Mouse (Mus musculus) liver, embryonic 14.5 days (tissue): ENCODE results near the gene Gdpd1. TPM values are rescaled to one million over a fixed set of nuclear protein-coding genes. Genes with fewer than 3 reads are reported as not detected.
A peak's percentile ranks its signal among the peaks of the same experiment; 100 is the strongest.

Experiments used
- ATAC-seq: fragments of 200-750 bp; cut with Nextera tagmentation; 2 replicates; pipeline ENCODE4 v1.8.0; 2017; ENCODE audit warnings: moderate number of reproducible peaks, mild to moderate bottlenecking, moderate library complexity; ENCODE audit not compliant: insufficient read depth
- DNase-seq, 3 experiments: peaks; one replicate each; pipeline ENCODE4 v3.0.0-alpha.2; 2012 to 2013; ENCODE audit warnings: low read depth in 3 of 3, low spot score in 3 of 3
- H3K27ac ChIP-seq: fragments of 300-500 bp; sonication (generic); 2 replicates; pipeline ENCODE4 v1.5.1; 2014; ENCODE audit warnings: moderate library complexity, mild to moderate bottlenecking, control low read depth, inconsistent platforms
- H3K27me3 ChIP-seq: fragments of 300-500 bp; sonication (generic); 2 replicates; pipeline ENCODE4 v1.6.1; 2014; ENCODE audit warnings: mild to moderate bottlenecking, low read length, moderate library complexity; ENCODE audit not compliant: control insufficient read depth, insufficient read depth
- H3K36me3 ChIP-seq: fragments of 300-500 bp; sonication (generic); replicated peaks from 2 replicates; pipeline ENCODE4 v1.6.1; 2014; ENCODE audit warnings: low read depth; ENCODE audit not compliant: control insufficient read depth, insufficient read depth
- H3K4me1 ChIP-seq, 2 experiments: fragments of 200-500 bp in 1 of 2; fragments of 300-500 bp in 1 of 2; sonication (generic) in 1 of 2; replicated peaks; 2 replicates each; pipeline ENCODE4 v1.6.1; 2012 to 2014; ENCODE audit warnings: antibody characterized with exemption in 1 of 2, inconsistent platforms in 1 of 2, low read length in 1 of 2; ENCODE audit not compliant: control insufficient read depth in 2 of 2, insufficient read depth in 2 of 2
- H3K4me2 ChIP-seq: fragments of 300-500 bp; sonication (generic); 2 replicates; pipeline ENCODE4 v1.6.1; 2014; ENCODE audit warnings: low read depth, mild to moderate bottlenecking, control low read depth, moderate library complexity
- H3K4me3 ChIP-seq, 2 experiments: fragments of 200-500 bp in 1 of 2; fragments of 300-500 bp in 1 of 2; sonication (generic) in 1 of 2; 2 replicates each; pipeline ENCODE4 v1.5.1; 2012 to 2014; ENCODE audit warnings: low read depth in 2 of 2, low read length in 2 of 2, mild to moderate bottlenecking in 2 of 2, control low read depth in 1 of 2, inconsistent platforms in 1 of 2, moderate library complexity in 1 of 2; ENCODE audit not compliant: insufficient read depth in 1 of 2
- H3K9ac ChIP-seq: fragments of 300-500 bp; sonication (generic); replicated peaks from 2 replicates; pipeline ENCODE4 v1.6.1; 2014; ENCODE audit warnings: mild to moderate bottlenecking, control low read depth, moderate library complexity
- H3K9me3 ChIP-seq: fragments of 300-500 bp; sonication (generic); 2 replicates; pipeline ENCODE4 v1.6.1; 2016; ENCODE audit warnings: low read length, mixed read lengths; ENCODE audit not compliant: control insufficient read depth
- CTCF ChIP-seq: IDR thresholded peaks from 2 replicates; pipeline ENCODE4 v1.5.1; 2016; ENCODE audit warnings: antibody characterized with exemption, low read depth, control low read depth
- EP300 ChIP-seq: IDR thresholded peaks from 2 replicates; pipeline ENCODE4 v1.6.1; 2016; ENCODE audit warnings: antibody characterized with exemption, low read depth
- WGBS: fragments of 180-500 bp; shearing (Covaris S2); extraction: QIAGEN DNeasy Blood & Tissue Kit; methylation state at CpG from one replicate; pipeline ENCODE4 v1.1.7; 2014; ENCODE audit not compliant: insufficient replicate concordance; 5-methylcytosine and 5-hydroxymethylcytosine counted together
- polyA plus RNA-seq, 2 experiments: library from polyadenylated mRNA; depleted of rRNA in 1 of 2; stranded (reverse) in 1 of 2; unstranded in 1 of 2; fragments of >200 nt; fragmentation: Nextera tagmentation in 1 of 2; extraction: Ambion mirVana in 1 of 2; gene quantifications; 2 replicates each; pipeline versions ENCODE4 v1.2.1 to v1.2.3; 2012 to 2014

Gene Gdpd1
- polyA plus RNA-seq, 2 experiments: 1.5 to 5.0 TPM

DNA sequence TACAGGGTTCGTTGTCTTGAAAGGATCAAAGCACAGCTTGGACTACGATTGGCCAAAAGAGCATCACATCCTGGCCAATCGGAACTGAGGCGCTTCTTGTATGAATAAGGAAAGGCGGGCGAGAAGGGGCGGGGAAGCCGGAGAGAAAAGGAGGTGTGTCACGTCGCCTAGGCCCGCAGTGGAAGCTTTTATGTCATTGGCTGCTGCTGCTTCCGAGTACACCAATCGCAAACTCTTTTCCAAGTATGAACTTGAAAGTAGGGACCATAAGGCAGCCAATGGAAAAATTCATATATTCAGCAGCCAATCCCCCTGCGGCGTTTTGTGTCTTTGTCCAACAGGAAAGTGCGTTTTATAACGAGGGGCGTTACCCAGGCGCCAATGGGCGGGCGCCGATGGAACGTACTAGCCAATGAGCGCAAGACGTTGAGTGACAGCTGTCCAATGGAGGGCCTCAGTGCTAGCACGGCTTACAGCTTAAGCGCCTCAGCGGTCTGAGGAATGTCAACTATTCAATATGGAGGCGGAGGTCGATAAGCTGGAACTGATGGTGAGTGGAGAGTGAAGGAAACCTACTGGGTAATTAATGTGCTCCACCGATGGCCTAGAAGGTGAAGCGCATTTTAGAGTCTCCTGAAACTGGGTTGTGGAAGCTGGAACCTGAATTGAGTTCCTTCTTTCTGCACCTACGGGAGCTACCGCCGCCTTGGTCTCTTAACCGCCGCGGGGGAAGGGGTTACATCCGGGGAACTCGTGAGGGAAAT, 35.1 kb upstream of the Gdpd1 start, which contains the start of gene Ska2:
Gene Ska2, plus strand, starts transcription at position 480 of the 764 bp plus-strand sequence.
- peak within 1 kb of the TSS; percentile 86 to 100 for H3K4me3 ChIP-seq
- peaks cover 46% of the 10 kb centered on the region for H3K36me3 ChIP-seq
- peak; percentile 100 for DNase-seq
- H3K9me3 ChIP-seq: no peaks in the 10 kb centered on the region
- peak within 1 kb of the TSS; percentile 84 for H3K4me2 ChIP-seq
- under 1% methylated on average over 40 of the region's 40 CpGs for WGBS
- ATAC-seq: peak; percentile 97
- H3K9ac ChIP-seq: peak within 1 kb of the TSS; percentile 96
- TF ChIP-seq CTCF (no peak), EP300 (peak; percentile 81)
- peaks cover 1 to 4% of the 10 kb centered on the region in 2 experiments; a peak in 3 of 4 replicates for H3K4me1 ChIP-seq
- no peaks in the 10 kb centered on the region for H3K27me3 ChIP-seq
- peak within 1 kb of the TSS; percentile 86 for H3K27ac ChIP-seq

DNA sequence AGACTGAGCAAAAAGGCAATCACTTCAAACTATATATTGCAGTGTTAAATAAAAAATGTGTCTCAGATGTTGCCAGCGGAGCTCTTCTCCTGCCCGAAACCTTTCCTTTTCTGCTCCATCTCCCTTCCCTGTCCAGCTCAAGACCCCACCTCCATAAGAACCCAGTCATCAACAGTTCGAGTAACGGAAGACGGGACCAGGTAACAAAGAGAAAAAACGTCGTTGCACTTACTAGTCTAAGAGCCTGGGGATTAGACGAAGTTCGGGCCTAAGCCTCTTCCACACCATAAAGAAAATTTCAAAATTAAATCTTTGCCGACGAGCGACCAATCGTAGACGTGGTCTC, 34.5 kb upstream of the Gdpd1 start, which contains the start of gene Prr11:
Gene Prr11, minus strand, starts transcription at position 300 of the 346 bp plus-strand sequence.
- WGBS: under 1% methylated on average over 14 of the region's 14 CpGs
- H3K9me3 ChIP-seq: no peaks in the 10 kb centered on the region

DNA sequence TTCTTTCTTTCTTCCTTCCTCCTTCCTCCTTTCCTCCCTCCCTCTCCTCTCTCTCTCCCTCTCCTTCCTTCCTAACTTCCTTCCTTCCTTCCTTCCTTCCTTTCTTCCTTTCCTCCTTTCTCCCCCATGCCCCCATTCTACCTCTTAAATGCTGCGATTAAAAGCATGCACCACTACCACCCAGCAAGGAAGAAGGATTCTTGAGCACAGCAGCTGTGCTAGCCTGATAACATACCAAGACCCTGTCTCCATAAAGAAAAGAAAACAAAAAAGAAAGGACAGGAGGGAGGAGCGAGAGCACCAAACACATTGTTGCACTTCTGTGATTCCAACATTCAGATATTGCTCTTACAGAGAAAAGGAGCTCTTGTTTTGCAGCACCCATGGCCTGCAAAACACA, 13.3 kb upstream of the Gdpd1 start:
- Histone ChIP-seq H3K27ac (peak overlapping the region; percentile 62), H3K27me3 (no peaks in the 10 kb centered on the region), H3K4me1 (peaks cover 11 to 18% of the 10 kb centered on the region in 2 experiments), H3K36me3 (peaks cover 25% of the 10 kb centered on the region), H3K4me2 (peak overlapping the region; percentile 82), H3K9ac (peak overlapping the region; percentile 90), H3K4me3 (peak overlapping the region; percentile 88 to 91), H3K9me3 (no peaks in the 10 kb centered on the region)
- TF ChIP-seq EP300 (no peak; the same call in 1 of the 2 replicates), CTCF (no peak)
- 12% methylated on average over 2 of the region's 2 CpGs for WGBS
- peak; percentile 57; the same call in 1 of the 2 replicates for ATAC-seq
- peak in 1 of 3 experiments; percentile 42 for DNase-seq

More for the DNA sequence above, 34.5 kb upstream of the Gdpd1 start, which contains the start of gene Prr11:
- peaks cover 46% of the 10 kb centered on the region for H3K36me3 ChIP-seq
- peak within 1 kb of the TSS; percentile 84 for H3K4me2 ChIP-seq
- H3K27ac ChIP-seq: peak within 1 kb of the TSS; percentile 86
- H3K9ac ChIP-seq: peak within 1 kb of the TSS; percentile 96
- ATAC-seq (no peak), DNase-seq (no peak)
- H3K4me1 ChIP-seq: peaks cover 1 to 4% of the 10 kb centered on the region in 2 experiments; a peak in 3 of 4 replicates
- H3K27me3 ChIP-seq: no peaks in the 10 kb centered on the region
- TF ChIP-seq EP300 (no peak), CTCF (no peak)
- peak within 1 kb of the TSS; percentile 86 to 100 for H3K4me3 ChIP-seq

DNA sequence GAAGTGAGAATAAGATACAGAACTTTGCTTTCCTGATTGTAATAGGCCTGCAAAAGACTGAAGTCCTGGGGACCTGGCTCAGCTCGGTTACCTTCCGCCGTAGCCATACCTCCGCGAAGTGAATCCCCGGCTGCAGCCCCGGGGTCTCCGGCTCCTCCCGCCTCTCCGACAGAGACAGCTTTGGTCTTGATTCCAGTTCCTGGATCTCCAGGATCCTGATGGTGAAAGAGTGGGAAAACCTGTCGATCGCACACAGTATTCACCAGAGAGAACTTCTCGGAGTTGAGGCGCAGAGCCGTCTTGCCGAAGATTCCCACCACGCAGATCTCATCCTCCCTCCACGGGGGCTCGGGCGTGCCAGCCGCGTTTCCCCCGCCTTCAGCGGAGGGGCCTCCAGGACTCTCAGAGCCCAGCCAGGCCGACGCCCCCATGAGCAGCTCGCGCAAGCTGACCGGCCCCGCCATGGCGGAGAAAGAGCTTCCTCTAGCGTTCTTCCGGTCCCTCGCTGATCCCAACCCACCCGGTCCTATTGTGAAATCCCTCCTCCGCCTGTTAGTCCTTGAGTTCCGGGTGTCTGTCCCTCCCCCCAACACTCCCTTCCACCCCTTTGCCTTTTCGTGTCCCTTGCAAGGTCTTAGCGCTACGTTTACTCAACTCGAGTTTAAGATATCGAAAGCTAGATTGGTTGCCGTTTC, 12.6 kb upstream of the Gdpd1 start, which contains the start of gene Smg8:
Gene Smg8, minus strand, starts transcription at position 485 of the 695 bp plus-strand sequence.
- WGBS: under 1% methylated on average over 43 of the region's 43 CpGs

DNA sequence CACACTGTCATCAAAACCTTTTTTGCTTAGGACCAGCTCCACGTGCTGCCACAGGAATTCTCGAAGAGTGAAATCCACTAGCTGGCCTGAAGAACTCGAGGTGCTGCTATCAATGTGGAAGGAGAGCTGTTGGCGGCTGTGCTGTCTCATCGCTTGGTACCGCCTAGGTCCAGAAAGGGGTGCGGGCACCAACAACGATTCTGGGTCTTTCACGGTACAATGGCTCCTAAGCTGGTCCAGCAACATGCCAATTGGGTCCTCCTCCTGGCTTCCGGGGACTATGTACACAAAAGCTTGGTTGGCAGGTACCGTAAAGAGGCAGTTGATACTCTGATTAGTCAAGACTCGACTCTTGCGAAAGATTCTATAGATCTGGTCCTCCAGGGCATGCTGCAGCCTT, 11.6 kb upstream of the Gdpd1 start:
- H3K4me3 ChIP-seq: peak overlapping the region; percentile 88 to 91
- WGBS: 76% methylated on average over 13 of the region's 13 CpGs
- no peak for DNase-seq
- no peaks in the 10 kb centered on the region for H3K9me3 ChIP-seq
- H3K36me3 ChIP-seq: peaks cover 21% of the 10 kb centered on the region
- TF ChIP-seq CTCF (no peak), EP300 (no peak)
- peaks cover 11 to 18% of the 10 kb centered on the region in 2 experiments for H3K4me1 ChIP-seq
- ATAC-seq: no peak
- H3K9ac ChIP-seq: peak overlapping the region; percentile 90; the same call in 1 of the 2 replicates
- no peaks in the 10 kb centered on the region for H3K27me3 ChIP-seq
- no peak overlapping the region for H3K27ac ChIP-seq
- H3K4me2 ChIP-seq: peak overlapping the region; percentile 82

More for the DNA sequence above, 12.6 kb upstream of the Gdpd1 start, which contains the start of gene Smg8:
- Histone ChIP-seq H3K9me3 (no peaks in the 10 kb centered on the region), H3K27ac (peak within 1 kb of the TSS; percentile 62), H3K4me2 (peak within 1 kb of the TSS; percentile 82), H3K36me3 (peaks cover 22% of the 10 kb centered on the region), H3K9ac (peak within 1 kb of the TSS; percentile 90), H3K4me1 (peaks cover 11 to 18% of the 10 kb centered on the region in 2 experiments), H3K4me3 (peak within 1 kb of the TSS; percentile 88 to 91), H3K27me3 (no peaks in the 10 kb centered on the region)
- no peak for TF ChIP-seq CTCF
- TF ChIP-seq EP300: no peak
- DNase-seq (peak; percentile 75 to 82 (median 76)), ATAC-seq (peak; percentile 85)
